Mouse (Mus musculus): Measurements from ENCODE around the gene Spi1.

The Spi1 gene

GRCm38 (mm10) chr2:91121497-91121896, 39.3 kb downstream of the Spi1 start:
- no peak for DNase-seq (ENCODE audit: low read depth, low spot score)

- DNase-seq (ENCODE audit: low read depth, low spot score), result no peak
These were observed 41.3 kb downstream of the Spi1 start for GRCm38 (mm10) chr2:91123521-91123920.

GRCm38 (mm10) chr2:91125101-91125500, 42.9 kb downstream of the Spi1 start:
- no peak for DNase-seq (ENCODE audit: low read depth, low spot score)

GRCm38 (mm10) chr2:91128761-91129160, 46.6 kb downstream of the Spi1 start:
- no peak for DNase-seq (ENCODE audit: low read depth, low spot score)

- no peak for DNase-seq (ENCODE audit: low read depth, low spot score)
These were observed 47.9 kb downstream of the Spi1 start for GRCm38 (mm10) chr2:91130126-91130525.

GRCm38 (mm10) chr2:91131251-91131650, 49.1 kb downstream of the Spi1 start:
- no peak for DNase-seq (ENCODE audit: low read depth, low spot score)

GRCm38 (mm10) chr2:91132035-91132434, 49.8 kb downstream of the Spi1 start:
- no peak for DNase-seq (ENCODE audit: low read depth, low spot score)

GRCm38 (mm10) chr2:91136513-91137412, 54.6 kb downstream of the Spi1 start:
- DNase-seq (ENCODE audit: low read depth, low spot score), result no peak

GRCm38 (mm10) chr2:91137481-91137880, 55.3 kb downstream of the Spi1 start:
- no peak for DNase-seq (ENCODE audit: low read depth, low spot score)

GRCm38 (mm10) chr2:91139311-91139710, 57.1 kb downstream of the Spi1 start:
- DNase-seq (ENCODE audit: low read depth, low spot score), result no peak

GRCm38 (mm10) chr2:91139764-91140163, 57.6 kb downstream of the Spi1 start:
- no peak for DNase-seq (ENCODE audit: low read depth, low spot score)

- DNase-seq (ENCODE audit: low read depth, low spot score), result no peak
These were observed 60.7 kb downstream of the Spi1 start for GRCm38 (mm10) chr2:91142920-91143319.

- DNase-seq (ENCODE audit: low read depth, low spot score), result no peak
These were observed 61.2 kb downstream of the Spi1 start for GRCm38 (mm10) chr2:91143401-91143800.

- DNase-seq (ENCODE audit: low read depth, low spot score), result peak; percentile 28
These were observed 65.9 kb downstream of the Spi1 start for GRCm38 (mm10) chr2:91148101-91148500.

GRCm38 (mm10) chr2:91151331-91151730, 69.1 kb downstream of the Spi1 start:
- DNase-seq (ENCODE audit: low read depth, low spot score), result no peak

GRCm38 (mm10) chr2:91152885-91153377, 70.7 kb downstream of the Spi1 start:
- DNase-seq (ENCODE audit: low read depth, low spot score), result no peak

GRCm38 (mm10) chr2:91154091-91154490, 71.9 kb downstream of the Spi1 start:
- no peak for DNase-seq (ENCODE audit: low read depth, low spot score)

GRCm38 (mm10) chr2:91157002-91157752, 75.0 kb downstream of the Spi1 start:
- DNase-seq (ENCODE audit: low read depth, low spot score), result no peak

- DNase-seq (ENCODE audit: low read depth, low spot score), result no peak
These were observed 78.4 kb downstream of the Spi1 start for GRCm38 (mm10) chr2:91160591-91160990.

- no peak for DNase-seq (ENCODE audit: low read depth, low spot score)
These were observed 80.8 kb downstream of the Spi1 start for GRCm38 (mm10) chr2:91162952-91163351.

GRCm38 (mm10) chr2:91163532-91163931, 81.3 kb downstream of the Spi1 start:
- no peak for DNase-seq (ENCODE audit: low read depth, low spot score)

- DNase-seq (ENCODE audit: low read depth, low spot score), result no peak
These were observed 82.8 kb downstream of the Spi1 start for GRCm38 (mm10) chr2:91164991-91165390.

Measured in telencephalon, adult 2 months (tissue).